In the genomic region with DNA sequence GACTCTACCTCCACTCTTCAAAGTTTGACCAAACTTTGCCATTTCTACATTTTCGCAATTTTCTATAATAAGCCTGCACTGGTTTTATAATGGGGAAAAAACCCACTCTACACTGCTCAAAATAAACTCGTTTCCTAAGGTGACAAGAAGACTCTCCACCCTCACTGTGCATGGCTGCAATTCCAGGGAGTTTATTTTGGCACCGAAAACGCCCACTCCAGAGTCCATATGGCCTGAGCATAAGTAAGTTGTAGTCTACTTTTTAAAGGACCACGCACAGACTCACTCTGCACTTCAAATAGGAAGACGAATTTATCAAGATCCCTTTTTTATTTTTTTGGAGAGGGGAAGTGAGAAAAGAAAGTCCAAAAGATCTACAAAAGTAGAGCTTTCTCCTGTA, we compare ENCODE assay signal across 16 mouse cellular contexts.
DNase-seq lines count a peak whose midpoint lies in the region; ATAC-seq lines count a peak whose summit lies in the region.
"Had no signal": no experiment of that assay in that cellular context is flagged by ENCODE, and none has a peak within 500 bp of the region (broad histone marks: within the 10 kb centered on the region; RNA-seq: fewer than 3 reads in every experiment).

No protein-coding gene starts in this region.

- DNase-seq in layer of hippocampus, adult 8-10 months (ENCODE audit: low spot score in 2 of 2), result peak; percentile 46 to 54
- DNase-seq in layer of hippocampus, postnatal 10 days (ENCODE audit: low spot score in 2 of 2), result no peak
- peak; percentile 73 to 89 for DNase-seq in left cerebral cortex, adult 9 months (ENCODE audit: low spot score in 2 of 2)
- DNase-seq in right cerebral cortex, postnatal 14 days, result peak; percentile 44
- no peak for DNase-seq in cerebellum, adult 18-20 months
- DNase-seq in yolk sac, embryonic 10.5 days (ENCODE audit: low spot score), result no peak
- no peak for DNase-seq in urinary bladder, postnatal 14 days (ENCODE audit: low spot score)
- DNase-seq: cerebellum, adult 9-10 months; gastrocnemius, postnatal 14 days; kidney, adult 11 months; liver; liver, postnatal 0 days; lung, postnatal 10 days; retina, postnatal 1 day had no signal

- ATAC-seq in frontal cortex, adult (ENCODE audit: low TSS enrichment), result peak; percentile 94
- ATAC-seq: forebrain, embryonic 15.5 days; liver, postnatal 0 days had no signal

Comparison
In these comparisons a context has a peak if more than half of its experiments do, and no peak if none do; other contexts are left out.
1. DNase-seq: peak in layer of hippocampus, adult 8-10 months (2 of 2), left cerebral cortex, adult 9 months (2 of 2) and right cerebral cortex, postnatal 14 days (single experiment); none in layer of hippocampus, postnatal 10 days (0 of 2), cerebellum, adult 18-20 months (0 of 2), yolk sac, embryonic 10.5 days (single experiment) and urinary bladder, postnatal 14 days (single experiment).